Mouse (Mus musculus) limb, embryonic 13.5 days (tissue): ENCODE data around the gene 4931422A03Rik. TPM values are rescaled to one million over a fixed set of nuclear protein-coding genes. Genes with fewer than 3 reads are reported as not detected.
"Not testable (repeated sequence)": the region's sequence is repeated elsewhere in the genome, so short reads cannot be mapped to it uniquely, and the experiment has no call there.

Experiments used
- ATAC-seq: fragments of 200-750 bp; cut with Nextera tagmentation; 2 replicates; pipeline ENCODE4 v1.8.0; 2017; ENCODE audit warnings: low read depth, moderate number of reproducible peaks, moderate TSS enrichment; ENCODE audit not compliant: low FRiP score
- H3K27ac ChIP-seq: fragments of 300-500 bp; sonication (generic); 2 replicates; pipeline ENCODE4 v1.5.1; 2015; ENCODE audit warnings: inconsistent platforms, mild to moderate bottlenecking, moderate library complexity
- H3K27me3 ChIP-seq: fragments of 300-500 bp; sonication (generic); 2 replicates; pipeline ENCODE4 v1.6.1; 2015; ENCODE audit warnings: mild to moderate bottlenecking, inconsistent platforms
- H3K36me3 ChIP-seq: fragments of 300-500 bp; sonication (generic); 2 replicates; pipeline ENCODE4 v1.6.1; 2015; ENCODE audit warnings: inconsistent platforms, mild to moderate bottlenecking, moderate library complexity
- H3K4me1 ChIP-seq: fragments of 300-500 bp; sonication (generic); 2 replicates; pipeline ENCODE4 v1.6.1; 2015; ENCODE audit warnings: inconsistent platforms
- H3K4me2 ChIP-seq: fragments of 300-500 bp; sonication (generic); replicated peaks from 2 replicates; pipeline ENCODE4 v1.6.1; 2015; ENCODE audit warnings: inconsistent platforms, mild to moderate bottlenecking, moderate library complexity
- H3K4me3 ChIP-seq: fragments of 300-500 bp; sonication (generic); 2 replicates; pipeline ENCODE4 v1.5.1; 2015; ENCODE audit warnings: moderate library complexity, mild to moderate bottlenecking, inconsistent platforms
- H3K9ac ChIP-seq: fragments of 300-500 bp; sonication (generic); 2 replicates; pipeline ENCODE4 v1.6.1; 2015; ENCODE audit warnings: mild to moderate bottlenecking, inconsistent platforms
- H3K9me3 ChIP-seq: fragments of 300-500 bp; sonication (generic); 2 replicates; pipeline ENCODE4 v1.6.1; 2016; ENCODE audit warnings: inconsistent platforms
- WGBS: fragments of 180-500 bp; shearing (Covaris S2); methylation state at CpG from one replicate; pipeline ENCODE4 v1.1.7; 2015; 5-methylcytosine and 5-hydroxymethylcytosine counted together
- polyA plus RNA-seq: library from polyadenylated mRNA; unstranded; fragments of >200 nt; fragmentation: Nextera tagmentation; extraction: Ambion mirVana; gene quantifications from 2 replicates; pipeline ENCODE4 v1.2.1, GENCODE M21; 2015

The 4931422A03Rik gene
- polyA plus RNA-seq, 1 experiment from 2014 or later: 2.9 TPM

DNA sequence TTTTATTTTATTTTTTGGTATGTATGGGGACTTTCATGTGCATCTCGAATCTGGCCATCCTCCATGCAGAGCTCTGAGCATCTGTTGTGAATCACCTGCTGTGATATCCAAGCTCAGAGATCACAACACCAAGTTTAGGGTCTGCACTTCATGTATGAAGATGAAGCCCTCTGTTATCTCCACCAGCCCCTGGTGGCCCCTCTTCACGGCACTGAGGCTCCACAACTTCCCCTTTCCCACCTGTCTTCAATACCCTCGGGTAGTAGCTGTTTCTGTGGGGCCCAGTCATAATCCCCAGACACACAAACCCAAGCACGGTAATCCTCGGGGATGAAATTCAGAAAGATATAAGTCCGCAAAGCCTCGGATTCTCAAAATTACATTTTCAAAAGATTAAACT, 5.1 kb downstream of the 4931422A03Rik start:
- no peak overlapping the region for H3K27ac ChIP-seq
- WGBS: 74% methylated on average over 7 of the region's 7 CpGs
- no peaks in the 10 kb centered on the region for H3K27me3 ChIP-seq
- 0 out of 2 replicates have a peak, but pooled peaks cover 3% of the 10 kb centered on the region for H3K4me1 ChIP-seq
- H3K4me2 ChIP-seq: no peak overlapping the region
- no peak for ATAC-seq
- no peaks in the 10 kb centered on the region for H3K36me3 ChIP-seq
- H3K9ac ChIP-seq: no peak overlapping the region
- no peaks in the 10 kb centered on the region for H3K9me3 ChIP-seq
- H3K4me3 ChIP-seq: no peak overlapping the region

DNA sequence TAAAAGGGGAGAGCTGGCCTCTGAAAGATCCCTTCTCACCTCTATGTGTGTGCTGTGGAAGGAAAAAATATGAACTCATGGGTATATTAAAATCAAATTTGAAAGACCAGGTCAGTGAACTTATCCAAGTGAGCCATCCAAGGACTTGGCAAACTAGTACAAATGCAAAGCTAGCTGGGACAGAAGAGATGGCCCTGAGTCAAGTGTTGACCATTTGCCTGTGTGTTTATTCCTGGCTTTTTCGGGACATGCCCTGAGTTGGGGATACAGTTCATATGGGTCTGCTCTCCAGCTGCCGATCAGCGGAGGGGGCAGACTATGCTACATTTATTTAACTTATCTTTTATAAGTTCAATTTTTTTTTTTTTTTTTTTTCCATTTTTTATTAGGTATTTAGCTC, 19.3 kb downstream of the 4931422A03Rik start:
- not testable (repeated sequence) for H3K4me3 ChIP-seq, H3K9ac ChIP-seq, H3K27ac ChIP-seq, H3K27me3 ChIP-seq, H3K4me1 ChIP-seq, H3K9me3 ChIP-seq, H3K36me3 ChIP-seq, ATAC-seq, H3K4me2 ChIP-seq
- 96% methylated on average over 3 of the region's 3 CpGs for WGBS

DNA sequence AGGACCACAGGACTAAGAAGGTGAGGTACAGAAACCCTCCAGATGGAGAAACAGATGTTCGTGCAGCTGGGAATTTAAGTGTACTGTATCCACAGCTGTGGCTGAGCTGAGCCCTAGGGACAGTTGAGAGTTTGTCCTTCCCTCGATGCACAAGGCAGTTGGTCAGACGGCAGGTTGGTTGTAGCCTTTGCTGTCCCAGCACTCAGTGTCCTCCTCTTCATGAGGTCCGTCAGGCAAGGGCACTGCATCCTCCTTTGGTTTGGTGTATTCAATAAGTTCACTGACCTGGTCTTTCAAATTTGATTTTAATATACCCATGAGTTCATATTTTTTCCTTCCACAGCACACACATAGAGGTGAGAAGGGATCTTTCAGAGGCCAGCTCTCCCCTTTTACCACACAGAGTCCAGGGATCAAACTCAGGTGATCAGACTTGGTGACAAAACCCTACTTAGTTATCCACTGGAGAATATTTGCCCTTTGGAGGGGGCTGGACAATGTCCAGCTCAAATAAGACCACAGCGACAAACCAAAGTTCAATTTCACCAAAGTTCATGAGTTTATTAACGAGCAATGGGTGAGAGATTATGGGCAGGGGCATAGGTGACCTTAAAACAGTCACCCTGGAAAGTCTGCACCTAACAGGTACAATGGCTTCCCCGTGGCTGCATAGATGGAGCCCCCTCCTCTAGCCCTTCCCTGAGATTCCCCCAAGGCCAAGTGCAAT, 20.2 kb downstream of the 4931422A03Rik start:
- H3K4me3 ChIP-seq: no peak overlapping the region
- WGBS: 78% methylated on average over 7 of the region's 7 CpGs
- ATAC-seq: no peak
- H3K27me3 ChIP-seq: peaks cover 7% of the 10 kb centered on the region; the same call in 1 of the 2 replicates
- H3K9me3 ChIP-seq: no peaks in the 10 kb centered on the region
- H3K27ac ChIP-seq: no peak overlapping the region
- no peak overlapping the region for H3K4me2 ChIP-seq
- H3K4me1 ChIP-seq: no peaks in the 10 kb centered on the region
- no peak overlapping the region for H3K9ac ChIP-seq
- H3K36me3 ChIP-seq: no peaks in the 10 kb centered on the region

DNA sequence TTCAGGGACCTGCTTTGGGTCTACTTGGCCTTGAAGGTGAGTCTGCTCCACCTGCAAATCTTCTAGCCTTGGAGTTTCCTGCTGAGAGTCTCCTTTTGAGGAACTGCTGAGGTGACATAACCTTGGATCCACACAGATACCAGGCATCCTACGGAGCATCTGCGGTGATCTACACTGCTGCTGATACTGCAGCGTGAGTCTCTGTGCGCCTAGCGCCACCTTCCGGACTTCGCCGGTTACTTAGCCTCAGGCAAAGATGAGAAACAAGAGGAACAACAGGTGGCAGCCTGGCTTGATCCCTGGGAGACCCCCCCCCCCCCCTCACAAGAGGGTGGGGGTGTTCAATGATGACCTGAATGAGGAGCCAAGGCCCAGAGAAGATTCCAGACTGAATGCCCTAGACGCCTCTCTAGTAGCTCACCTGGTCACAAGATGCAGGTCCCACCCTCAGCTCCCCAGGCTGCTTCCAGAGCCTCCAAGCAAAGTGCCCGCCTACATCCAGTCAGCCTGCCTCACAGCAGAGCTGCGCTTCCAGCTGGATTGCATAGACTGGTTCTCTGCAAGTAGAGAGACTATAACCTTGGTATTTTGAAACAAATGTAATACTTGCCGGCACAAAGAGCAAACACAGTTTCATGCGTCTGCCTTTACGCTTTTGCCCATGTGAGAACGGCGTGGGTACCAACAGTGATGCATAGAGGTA, 25.3 kb downstream of the 4931422A03Rik start:
- peaks cover 5% of the 10 kb centered on the region; the same call in 1 of the 2 replicates for H3K9me3 ChIP-seq
- 33% methylated on average over 16 of the region's 16 CpGs for WGBS
- no peak overlapping the region for H3K4me3 ChIP-seq
- no peaks in the 10 kb centered on the region for H3K36me3 ChIP-seq
- no peak for ATAC-seq
- peaks cover 9% of the 10 kb centered on the region; the same call in 1 of the 2 replicates for H3K27me3 ChIP-seq
- H3K9ac ChIP-seq: no peak overlapping the region
- H3K27ac ChIP-seq: no peak overlapping the region
- no peak overlapping the region for H3K4me2 ChIP-seq
- no peaks in the 10 kb centered on the region for H3K4me1 ChIP-seq

DNA sequence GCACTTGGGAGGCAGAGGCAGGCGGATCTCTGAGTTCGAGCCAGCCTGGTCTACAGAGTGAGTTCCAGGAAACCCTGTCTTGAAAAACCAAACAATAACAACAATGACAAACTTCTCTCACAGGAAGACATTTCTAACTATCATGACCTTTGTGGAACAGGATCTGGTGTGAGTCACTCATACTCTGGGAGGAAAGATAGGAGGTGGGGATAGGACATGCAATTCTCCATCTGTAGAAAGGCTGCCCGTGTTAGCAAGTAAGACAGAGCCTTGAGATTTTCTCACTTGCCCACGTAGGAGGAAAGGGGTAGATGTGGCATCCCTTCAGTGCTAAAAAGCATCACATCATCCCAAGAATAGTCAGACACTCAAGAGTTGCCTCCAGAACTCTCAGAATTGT, 26.3 kb downstream of the 4931422A03Rik start:
- Histone ChIP-seq H3K9me3 (peaks cover 5% of the 10 kb centered on the region; the same call in 1 of the 2 replicates), H3K4me2 (no peak overlapping the region), H3K4me1 (no peaks in the 10 kb centered on the region), H3K27ac (no peak overlapping the region), H3K9ac (no peak overlapping the region), H3K36me3 (no peaks in the 10 kb centered on the region), H3K4me3 (no peak overlapping the region), H3K27me3 (peaks cover 9% of the 10 kb centered on the region; the same call in 1 of the 2 replicates)
- no peak for ATAC-seq
- 81% methylated on average over 4 of the region's 4 CpGs for WGBS

DNA sequence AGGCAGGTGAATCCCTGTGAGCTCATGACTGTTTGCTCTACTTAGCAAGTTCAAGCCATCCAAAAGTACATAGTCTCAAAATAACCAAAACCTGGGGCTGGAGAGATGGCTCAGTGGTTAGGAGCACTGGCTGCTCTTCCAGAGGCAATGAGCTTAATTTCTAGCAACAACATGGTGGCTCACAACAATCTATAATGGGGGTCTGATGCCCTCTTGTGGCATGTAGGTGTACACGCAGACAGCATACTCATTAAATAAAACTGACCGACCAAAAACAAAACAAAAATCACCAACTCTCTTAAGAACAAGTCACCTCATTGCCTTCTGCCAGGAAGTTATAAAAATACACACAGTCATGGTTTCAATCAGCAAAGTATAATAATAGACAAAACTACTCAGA, 27.1 kb downstream of the 4931422A03Rik start:
- H3K4me3 ChIP-seq: no peak overlapping the region
- H3K36me3 ChIP-seq: no peaks in the 10 kb centered on the region
- no peaks in the 10 kb centered on the region for H3K4me1 ChIP-seq
- H3K9me3 ChIP-seq: peaks cover 5% of the 10 kb centered on the region; the same call in 1 of the 2 replicates
- peaks cover 9% of the 10 kb centered on the region; the same call in 1 of the 2 replicates for H3K27me3 ChIP-seq
- no peak overlapping the region for H3K27ac ChIP-seq
- no peak for ATAC-seq
- no peak overlapping the region for H3K4me2 ChIP-seq
- H3K9ac ChIP-seq: no peak overlapping the region
- WGBS: 21% methylated on average over 2 of the region's 2 CpGs

DNA sequence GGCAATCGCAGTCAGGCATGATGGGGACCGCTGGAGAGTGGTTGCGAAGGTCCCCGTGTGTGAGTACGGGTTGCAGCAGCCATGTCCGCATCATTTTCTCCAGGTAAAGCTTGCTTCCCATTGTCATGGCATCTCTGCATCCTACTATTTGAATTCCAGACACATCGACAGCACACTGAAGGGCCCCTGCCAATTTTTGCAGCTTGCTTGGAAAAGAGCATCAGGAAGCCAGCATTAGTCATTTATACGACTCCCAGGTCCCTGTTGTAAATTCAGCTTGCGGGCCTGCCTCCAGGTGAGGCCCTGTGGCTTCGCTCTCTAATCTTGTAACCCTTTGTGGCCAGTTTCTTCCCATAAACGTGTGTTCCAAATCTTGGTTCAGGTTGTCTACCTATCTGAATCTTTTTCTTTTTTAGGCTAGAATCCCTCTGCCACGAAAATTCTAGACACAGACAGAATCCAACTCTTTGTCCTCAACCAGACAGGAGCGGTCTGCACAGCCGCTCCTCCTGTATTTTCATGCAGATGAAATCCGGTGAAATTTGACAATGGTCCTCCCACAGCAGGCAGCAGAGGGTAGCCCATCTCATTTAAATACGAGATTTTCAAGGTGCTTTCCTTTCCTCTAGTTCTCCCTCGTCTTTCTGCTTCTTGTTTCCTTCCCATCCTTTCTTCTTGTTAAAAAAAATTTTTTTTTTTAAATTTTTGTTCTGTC, 35.4 kb downstream of the 4931422A03Rik start:
- ATAC-seq: no peak
- no peak overlapping the region for H3K9ac ChIP-seq
- H3K4me2 ChIP-seq: peak overlapping the region; percentile 31; the same call in 1 of the 2 replicates
- H3K4me3 ChIP-seq: no peak overlapping the region
- H3K36me3 ChIP-seq: no peaks in the 10 kb centered on the region
- H3K27ac ChIP-seq: no peak overlapping the region
- WGBS: 23% methylated on average over 17 of the region's 17 CpGs
- peaks cover 11% of the 10 kb centered on the region; the same call in 1 of the 2 replicates for H3K27me3 ChIP-seq
- H3K9me3 ChIP-seq: no peaks in the 10 kb centered on the region
- peaks cover 6% of the 10 kb centered on the region; the same call in 1 of the 2 replicates for H3K4me1 ChIP-seq

DNA sequence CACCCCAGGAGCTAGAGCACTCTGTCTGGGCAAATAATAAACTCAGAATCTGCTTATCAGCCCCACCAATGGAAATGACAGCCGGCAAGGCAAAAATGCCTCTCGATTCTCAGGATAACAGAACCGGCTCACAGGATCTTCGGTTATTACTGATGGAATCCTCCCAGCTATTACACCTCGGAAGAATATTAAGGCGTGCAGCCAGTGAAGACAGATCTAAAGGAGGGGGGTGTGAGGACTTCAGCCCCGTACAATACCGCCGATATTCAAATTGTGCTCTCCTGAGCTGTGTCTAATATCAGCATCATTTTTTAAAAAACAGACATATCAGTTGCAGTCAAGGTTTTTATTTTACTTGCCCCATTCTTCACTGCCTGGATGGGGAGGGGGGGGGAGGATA, 36.0 kb downstream of the 4931422A03Rik start:
- peak overlapping the region; percentile 31; the same call in 1 of the 2 replicates for H3K4me2 ChIP-seq
- no peak overlapping the region for H3K9ac ChIP-seq
- 76% methylated on average over 9 of the region's 9 CpGs for WGBS

DNA sequence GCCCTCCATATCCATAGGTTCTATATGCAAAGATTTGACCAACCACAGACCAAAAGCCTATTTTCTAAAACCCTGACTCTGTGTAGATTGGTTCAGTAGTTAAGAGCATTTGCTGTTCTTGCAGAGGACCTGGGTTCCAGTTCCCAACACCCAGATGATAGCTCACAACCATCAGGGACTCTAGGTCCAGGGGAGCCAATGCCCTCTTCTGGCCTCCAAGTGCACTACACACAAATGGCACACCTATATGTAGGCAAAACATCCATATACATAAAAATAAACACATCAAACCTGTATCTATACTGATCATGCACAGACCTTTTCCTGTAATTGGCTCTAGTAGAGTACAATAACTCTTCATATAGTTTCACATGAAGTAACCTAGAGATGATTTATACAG, 36.9 kb downstream of the 4931422A03Rik start:
- no peak overlapping the region for H3K27ac ChIP-seq
- no peak overlapping the region for H3K9ac ChIP-seq
- no peaks in the 10 kb centered on the region for H3K9me3 ChIP-seq
- peaks cover 11% of the 10 kb centered on the region; the same call in 1 of the 2 replicates for H3K27me3 ChIP-seq
- peaks cover 6% of the 10 kb centered on the region; the same call in 1 of the 2 replicates for H3K4me1 ChIP-seq
- no peak overlapping the region for H3K4me2 ChIP-seq
- H3K36me3 ChIP-seq: no peaks in the 10 kb centered on the region
- H3K4me3 ChIP-seq: no peak overlapping the region
- no peak for ATAC-seq

More for the DNA sequence above, 36.0 kb downstream of the 4931422A03Rik start:
- no peak overlapping the region for H3K4me3 ChIP-seq
- H3K36me3 ChIP-seq: no peaks in the 10 kb centered on the region
- no peak for ATAC-seq
- H3K27ac ChIP-seq: no peak overlapping the region
- peaks cover 11% of the 10 kb centered on the region; the same call in 1 of the 2 replicates for H3K27me3 ChIP-seq
- no peaks in the 10 kb centered on the region for H3K9me3 ChIP-seq
- peaks cover 6% of the 10 kb centered on the region; the same call in 1 of the 2 replicates for H3K4me1 ChIP-seq

DNA sequence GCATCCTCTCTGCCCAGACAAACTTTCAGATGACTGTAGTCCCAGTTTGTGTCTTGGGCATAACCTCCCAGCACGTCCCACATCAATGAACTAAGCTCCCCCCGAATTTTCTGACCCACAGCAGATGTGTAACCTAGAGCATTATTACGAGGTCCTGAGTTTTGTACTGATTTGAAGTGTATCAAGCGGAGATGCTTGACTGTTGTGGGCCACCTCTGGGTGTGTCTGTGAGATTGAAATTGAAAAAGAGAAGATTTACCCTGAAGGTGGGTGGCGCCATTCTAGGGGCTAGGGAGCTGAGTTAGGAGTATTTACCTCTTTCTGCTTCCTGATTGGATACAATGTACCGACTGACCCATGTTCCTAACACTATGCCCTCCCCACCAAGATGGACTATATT, 38.4 kb downstream of the 4931422A03Rik start:
- H3K36me3 ChIP-seq: no peaks in the 10 kb centered on the region
- no peak overlapping the region for H3K9ac ChIP-seq
- WGBS: 83% methylated on average over 6 of the region's 6 CpGs
- no peak overlapping the region for H3K4me3 ChIP-seq
- no peak overlapping the region for H3K4me2 ChIP-seq
- H3K4me1 ChIP-seq: peaks cover 6% of the 10 kb centered on the region; the same call in 1 of the 2 replicates
- no peaks in the 10 kb centered on the region for H3K9me3 ChIP-seq
- peaks cover 11% of the 10 kb centered on the region; the same call in 1 of the 2 replicates for H3K27me3 ChIP-seq
- ATAC-seq: no peak
- no peak overlapping the region for H3K27ac ChIP-seq

DNA sequence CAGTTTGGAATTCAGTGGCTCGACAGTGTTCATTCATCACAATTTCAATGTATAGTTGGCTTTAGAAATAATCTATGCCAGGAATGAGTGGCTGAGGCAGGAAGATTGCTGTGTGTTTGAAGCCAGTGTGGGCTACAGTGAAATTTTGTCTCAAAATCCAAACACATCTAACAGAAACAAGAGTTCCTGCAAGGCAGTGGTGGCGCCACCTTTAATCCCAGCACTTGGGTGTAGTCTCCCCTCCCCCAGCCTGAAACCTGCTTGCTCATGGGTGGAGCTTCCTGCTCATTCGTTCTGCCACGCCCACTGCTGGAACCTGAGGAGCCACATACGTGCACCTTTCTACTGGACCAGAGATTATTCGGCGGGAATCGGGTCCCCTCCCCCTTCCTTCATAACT, 40.6 kb downstream of the 4931422A03Rik start:
- H3K4me3 ChIP-seq, H3K27ac ChIP-seq, H3K9me3 ChIP-seq, H3K27me3 ChIP-seq, H3K9ac ChIP-seq, H3K4me1 ChIP-seq, H3K4me2 ChIP-seq, ATAC-seq, H3K36me3 ChIP-seq: not testable (repeated sequence)
- 70% methylated on average over 8 of the region's 8 CpGs for WGBS

DNA sequence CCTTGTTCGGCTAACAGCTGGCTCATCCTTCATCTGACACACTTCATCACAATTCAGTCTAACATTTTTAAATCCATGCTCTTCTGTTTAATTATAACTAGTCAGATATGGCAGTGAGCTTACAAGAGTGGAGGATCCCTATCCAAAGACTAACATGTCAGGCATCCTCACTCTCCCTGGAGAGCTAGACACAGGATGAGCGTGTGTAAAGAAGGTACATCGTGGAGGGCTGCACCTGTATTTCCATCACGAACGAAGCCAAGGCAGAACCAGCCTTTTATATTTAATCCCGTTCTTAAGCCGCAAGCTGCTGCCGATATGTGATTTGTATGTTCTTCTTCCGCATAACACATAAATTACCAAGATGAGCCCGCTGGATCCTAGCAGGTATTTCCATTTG, 45.0 kb downstream of the 4931422A03Rik start:
- Histone ChIP-seq H3K4me2 (no peak overlapping the region), H3K27ac (no peak overlapping the region), H3K9me3 (no peaks in the 10 kb centered on the region), H3K4me3 (no peak overlapping the region), H3K36me3 (no peaks in the 10 kb centered on the region), H3K4me1 (no peaks in the 10 kb centered on the region), H3K9ac (no peak overlapping the region), H3K27me3 (peaks cover 19% of the 10 kb centered on the region)
- 88% methylated on average over 10 of the region's 10 CpGs for WGBS
- ATAC-seq: no peak
